Mouse (Mus musculus): ENCODE measurements at regions not wholly inside any gene's neighbourhood (a gene's known extent, or its start where the extent isn't known, plus 50 kb on each side); places are given as distances from the start of the nearest gene placed in this dataset.
A peak's percentile ranks its signal among the peaks of the same experiment; 100 is the strongest.

DNA sequence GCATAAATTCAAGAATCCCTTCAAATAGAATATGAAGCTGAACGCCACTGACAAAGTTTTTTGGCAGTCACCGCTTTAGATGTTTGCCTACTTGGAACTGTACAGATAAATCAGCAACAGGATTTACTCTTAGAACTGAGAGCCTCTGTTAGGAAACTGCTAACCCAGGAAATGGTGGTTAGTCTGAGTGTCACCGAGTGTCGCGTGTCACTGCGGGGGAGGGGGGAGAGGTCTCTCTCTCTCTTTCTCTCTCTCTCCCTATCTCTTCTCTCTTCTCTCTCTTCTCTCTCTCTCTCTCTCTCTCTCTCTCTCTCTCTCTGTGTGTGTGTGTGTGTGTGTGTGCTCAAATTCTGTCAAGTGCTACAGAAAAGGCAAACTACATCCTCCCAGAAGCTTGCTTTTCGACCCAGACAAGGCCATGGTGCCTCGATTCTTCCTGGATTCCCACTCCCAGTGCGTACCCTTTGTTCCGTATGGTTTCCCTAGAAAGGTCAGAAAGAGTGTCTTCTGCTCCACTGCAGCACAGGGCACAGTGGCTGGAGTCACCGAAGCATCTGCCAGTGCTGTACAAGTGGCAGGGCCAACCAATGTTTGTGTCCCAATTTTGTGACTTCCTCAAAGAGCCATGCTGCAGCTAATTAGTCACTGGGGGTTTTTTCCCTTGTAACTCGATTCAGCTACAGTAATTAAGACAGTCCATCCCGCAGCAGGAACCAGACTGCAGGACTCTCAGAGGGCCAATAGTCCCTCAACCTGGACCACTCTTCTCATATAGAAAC, 87.0 kb downstream of the Cog6 start:
- DNase-seq (ENCODE audit: low spot score), result no peak

GRCm38 (mm10) chr3:52927361-52927841, 89.6 kb downstream of the Cog6 start:
- no peak for DNase-seq (ENCODE audit: low spot score)

GRCm38 (mm10) chr3:52926549-52926948, 90.5 kb downstream of the Cog6 start:
- no peak for DNase-seq (ENCODE audit: low spot score)

- no peak for DNase-seq (ENCODE audit: low spot score)
These were observed 91.8 kb downstream of the Cog6 start for GRCm38 (mm10) chr3:52925223-52925622.

DNA sequence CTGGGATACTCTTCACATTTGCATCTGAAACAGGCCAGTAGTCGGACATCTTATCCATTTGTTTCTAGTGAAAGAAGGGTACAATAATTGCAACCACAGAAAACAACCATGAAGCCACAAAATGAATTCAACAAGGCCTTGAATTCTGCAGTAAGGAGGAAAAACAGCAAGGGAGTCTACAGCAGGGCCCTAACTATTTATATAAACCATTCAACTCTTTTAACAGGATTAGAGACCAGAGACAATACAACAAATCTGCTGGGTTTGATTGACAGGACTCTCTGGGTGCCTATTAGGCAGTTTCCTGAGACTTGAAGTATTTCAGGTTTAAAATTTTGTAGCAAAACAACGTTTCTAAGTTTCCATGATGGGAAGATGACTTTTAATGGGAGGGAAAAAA, 92.4 kb downstream of the Cog6 start:
- DNase-seq (ENCODE audit: low spot score), result no peak

DNA sequence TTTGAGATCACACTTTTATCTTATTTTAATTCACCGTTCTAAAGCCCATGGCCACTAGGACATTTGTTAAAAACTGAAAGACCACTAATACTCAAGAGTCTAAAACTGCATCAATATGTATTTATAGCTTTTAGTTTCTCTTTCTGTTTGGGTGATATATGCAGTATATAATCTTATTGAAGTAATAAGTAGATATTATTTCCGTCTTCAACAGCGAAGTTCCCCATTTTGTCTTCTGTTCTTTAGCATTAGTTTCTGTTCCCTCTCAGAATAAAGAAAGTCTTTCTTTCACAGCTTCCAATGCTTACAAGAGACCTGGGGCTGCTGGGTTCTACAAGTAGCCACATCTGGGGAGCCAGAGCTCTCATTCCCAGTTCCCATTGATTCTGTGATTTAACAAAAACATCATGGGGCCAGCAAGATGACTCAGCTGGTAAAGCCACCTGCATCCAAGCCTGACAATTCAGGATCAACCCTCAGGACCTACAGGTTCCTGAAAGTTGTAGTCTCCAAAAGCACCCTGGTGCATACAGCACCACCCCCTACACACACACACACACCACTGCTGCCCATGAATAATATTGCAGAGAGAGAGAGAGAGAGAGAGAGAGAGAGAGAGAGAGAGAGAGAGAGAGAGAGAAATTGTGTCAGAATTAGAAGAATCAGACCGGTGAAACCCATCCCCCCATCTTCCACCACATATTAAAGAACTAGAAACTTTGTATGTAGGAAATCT, 93.0 kb downstream of the Cog6 start:
- no peak for DNase-seq (ENCODE audit: low spot score)

DNA sequence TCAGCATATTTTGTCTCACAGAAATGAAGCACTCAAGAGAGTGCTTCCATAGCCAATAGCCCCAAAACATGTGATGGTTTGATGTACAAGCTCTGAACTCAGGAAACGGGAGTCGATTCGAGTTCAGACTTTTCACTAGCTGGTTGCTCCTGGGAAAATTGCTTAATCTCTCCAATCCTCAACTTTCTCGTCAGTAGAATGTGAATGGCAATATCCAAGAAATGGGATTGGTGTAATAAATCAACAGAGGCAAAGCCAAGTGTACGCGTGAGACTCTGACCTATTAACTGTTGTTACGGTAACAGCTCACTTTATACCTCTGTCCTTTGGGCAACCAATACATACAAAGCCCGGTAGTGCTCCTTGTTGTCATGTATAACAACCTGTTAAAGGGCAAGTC, 94.6 kb downstream of the Cog6 start:
- DNase-seq (ENCODE audit: low spot score), result no peak

GRCm38 (mm10) chr3:52906823-52907564, 110.0 kb downstream of the Cog6 start:
- DNase-seq (ENCODE audit: low spot score), result no peak

DNA sequence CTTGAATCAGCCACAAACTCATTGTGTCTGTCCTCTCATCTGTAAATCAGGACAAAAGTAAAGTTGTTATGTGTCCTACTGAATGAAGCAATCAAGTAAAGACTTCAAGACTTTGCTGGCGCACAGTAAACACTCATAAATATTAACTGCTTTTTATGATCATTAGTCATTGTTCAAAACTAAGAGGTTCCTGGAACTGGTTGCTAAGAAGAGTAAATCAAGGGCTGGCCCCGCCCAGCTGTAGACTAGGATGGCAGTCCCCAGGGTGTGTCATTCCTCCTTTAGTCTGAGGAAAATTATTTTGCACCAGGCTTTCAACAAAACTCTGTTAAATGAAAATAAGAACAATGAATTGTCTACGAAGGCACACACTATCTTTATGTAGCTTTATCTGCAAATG, 113.0 kb downstream of the Cog6 start:
- DNase-seq (ENCODE audit: low spot score), result no peak

GRCm38 (mm10) chr3:52897665-52898064, 119.4 kb downstream of the Cog6 start:
- no peak for DNase-seq (ENCODE audit: low spot score)

- DNase-seq (ENCODE audit: low spot score), result no peak
These were observed 120.6 kb downstream of the Cog6 start for GRCm38 (mm10) chr3:52896462-52896861.

DNA sequence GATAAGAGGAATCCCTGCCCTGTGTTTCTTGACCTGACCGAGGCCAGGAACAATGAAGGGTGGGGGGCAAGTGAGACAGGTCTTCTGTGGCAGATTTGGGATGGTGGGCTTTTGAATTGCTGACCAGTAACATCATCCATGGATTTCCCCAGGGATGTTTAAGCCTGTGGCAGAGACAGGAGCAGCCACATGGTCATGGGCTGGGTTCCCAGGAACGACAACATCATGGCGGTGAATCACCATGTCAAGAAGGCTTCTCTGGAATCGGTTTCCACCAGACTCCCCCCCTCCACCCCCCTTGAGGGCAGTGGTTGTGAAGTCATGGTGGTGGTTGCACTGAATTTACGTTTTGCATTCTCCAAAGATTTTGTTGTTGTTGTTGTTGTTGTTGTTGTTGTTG, 121.3 kb downstream of the Cog6 start:
- DNase-seq (ENCODE audit: low spot score), result no peak

DNA sequence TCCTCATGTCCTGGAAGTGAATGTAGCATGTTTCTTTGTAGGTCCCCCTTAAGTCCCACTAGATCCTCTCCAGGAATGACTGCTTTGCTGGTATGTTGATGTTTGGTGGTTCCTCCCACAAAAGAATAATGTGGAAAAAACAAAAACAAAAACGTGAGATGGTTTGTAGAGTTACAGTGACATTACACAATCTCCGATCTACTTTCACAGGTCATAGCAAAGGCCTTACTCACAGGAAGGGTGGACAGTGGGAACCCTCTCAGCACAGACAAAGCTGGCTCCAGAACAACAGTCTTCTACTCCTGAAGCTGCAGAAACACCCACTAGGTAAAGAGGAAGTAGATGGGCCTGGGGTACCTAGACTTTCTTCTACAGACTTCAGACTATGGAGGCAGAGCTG, 122.2 kb downstream of the Cog6 start:
- no peak for DNase-seq (ENCODE audit: low spot score)

DNA sequence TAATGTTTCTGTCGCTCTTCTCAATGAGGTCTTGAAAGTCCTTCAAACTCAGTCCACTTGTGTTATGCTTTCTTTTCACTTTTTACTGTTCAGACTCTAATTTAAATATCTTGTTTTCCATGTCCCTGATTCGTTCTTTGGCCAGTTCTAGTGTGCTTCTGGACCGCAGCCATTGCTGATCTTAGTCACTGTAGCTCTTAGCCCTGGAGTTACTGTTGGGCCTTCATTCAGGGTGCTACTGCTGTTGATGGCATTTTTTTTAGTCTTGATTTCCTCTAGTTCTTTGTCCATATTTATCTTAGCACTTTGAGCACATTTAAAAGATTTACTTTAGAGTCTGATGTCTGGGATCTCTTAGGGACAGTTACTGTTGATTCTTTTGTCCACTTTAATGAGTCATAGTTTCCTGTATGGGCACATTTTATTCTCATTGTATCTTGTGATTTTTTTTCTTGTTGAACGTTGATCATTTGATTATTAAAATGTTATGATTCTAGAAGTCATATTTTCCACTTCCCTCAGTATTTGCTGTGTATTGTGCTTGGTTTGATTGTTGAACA, 127.8 kb downstream of the Cog6 start:
- no peak for DNase-seq (ENCODE audit: low spot score)

DNA sequence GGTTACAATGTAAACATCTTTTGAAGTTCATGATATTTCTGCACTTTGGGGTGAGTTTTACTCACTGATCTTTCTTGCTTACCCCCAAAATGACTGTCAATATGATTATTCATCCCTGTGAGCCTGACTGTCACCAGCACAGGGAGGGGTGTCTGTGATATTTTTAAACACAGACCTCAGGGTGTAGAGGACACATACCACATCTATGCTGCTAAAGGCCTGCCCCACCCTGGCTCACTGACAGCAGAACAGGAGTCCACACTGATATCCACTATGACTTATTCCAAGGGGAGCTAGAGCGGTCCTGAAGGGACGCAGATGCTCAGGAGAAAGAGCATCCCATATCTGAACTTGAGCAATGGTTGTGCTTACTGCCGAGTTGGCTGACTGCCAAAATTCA, 135.1 kb downstream of the Cog6 start:
- no peak for DNase-seq (ENCODE audit: low spot score)

GRCm38 (mm10) chr3:52881139-52881538, 135.9 kb downstream of the Cog6 start:
- peak; percentile 62 for DNase-seq (ENCODE audit: low spot score)

DNA sequence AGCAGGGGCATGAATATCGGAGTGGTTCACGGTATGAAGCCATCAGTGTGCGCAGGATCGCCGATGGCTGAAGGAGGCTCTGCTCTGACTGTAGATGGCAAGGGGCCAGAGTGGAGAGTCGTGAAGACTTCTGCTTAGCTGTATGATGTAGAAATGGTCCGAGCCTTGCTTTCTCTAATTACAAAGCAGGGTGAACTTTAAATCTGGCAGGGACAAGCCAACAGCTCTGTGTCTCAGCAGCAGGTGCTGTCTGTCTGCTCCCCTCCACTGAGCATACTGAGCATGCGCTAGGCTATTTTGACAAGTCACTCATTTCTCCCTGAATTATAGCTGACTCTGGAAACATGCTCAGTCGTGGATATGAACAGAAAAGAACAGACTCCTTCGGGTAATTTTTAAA, 137.3 kb downstream of the Cog6 start:
- no peak for DNase-seq (ENCODE audit: low spot score)

DNA sequence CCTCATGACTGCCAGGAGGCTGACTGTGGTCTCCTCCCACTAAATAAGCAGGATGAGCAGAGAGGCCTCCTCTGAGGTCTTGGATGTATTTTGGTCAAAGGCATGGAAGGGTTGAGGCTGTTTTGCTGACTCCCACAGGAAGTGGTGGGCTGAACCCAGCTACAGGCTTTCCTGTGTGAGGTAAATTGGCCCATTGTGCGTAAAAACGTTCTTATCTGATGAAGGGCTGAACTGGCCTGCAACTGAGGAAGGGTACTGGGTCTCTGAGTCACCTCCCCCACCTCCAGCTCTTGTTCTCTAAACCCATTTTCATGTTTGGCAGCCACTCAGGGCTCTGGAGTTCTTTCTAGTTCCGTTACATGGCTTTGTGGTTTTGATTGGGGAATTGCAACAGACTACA, 138.7 kb downstream of the Cog6 start:
- DNase-seq (ENCODE audit: low spot score), result no peak

DNA sequence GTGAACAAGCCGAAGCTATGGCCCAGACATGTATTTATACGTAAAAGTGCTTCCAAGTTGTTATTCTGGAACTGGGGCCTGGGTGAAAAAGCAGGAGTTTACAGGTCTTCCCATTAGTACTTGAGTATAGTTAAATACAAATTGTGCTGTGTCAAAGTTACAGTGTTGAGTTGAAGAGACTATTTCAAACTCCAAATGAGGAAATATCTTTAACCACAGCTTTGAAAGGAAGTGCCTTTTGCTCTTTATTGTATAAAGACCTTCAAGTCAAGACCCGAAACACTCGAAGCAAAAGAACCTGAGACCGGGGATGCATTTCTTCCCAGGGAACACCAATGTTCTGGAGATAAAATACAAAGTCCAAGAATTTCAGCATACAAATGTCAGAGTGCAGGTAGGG, 144.8 kb downstream of the Cog6 start:
- no peak for DNase-seq (ENCODE audit: low spot score)

- DNase-seq (ENCODE audit: low spot score), result no peak
These were observed 153.7 kb downstream of the Cog6 start for GRCm38 (mm10) chr3:52863146-52863849.

GRCm38 (mm10) chr3:52862026-52862425, 155.0 kb downstream of the Cog6 start:
- no peak for DNase-seq (ENCODE audit: low spot score)

DNA sequence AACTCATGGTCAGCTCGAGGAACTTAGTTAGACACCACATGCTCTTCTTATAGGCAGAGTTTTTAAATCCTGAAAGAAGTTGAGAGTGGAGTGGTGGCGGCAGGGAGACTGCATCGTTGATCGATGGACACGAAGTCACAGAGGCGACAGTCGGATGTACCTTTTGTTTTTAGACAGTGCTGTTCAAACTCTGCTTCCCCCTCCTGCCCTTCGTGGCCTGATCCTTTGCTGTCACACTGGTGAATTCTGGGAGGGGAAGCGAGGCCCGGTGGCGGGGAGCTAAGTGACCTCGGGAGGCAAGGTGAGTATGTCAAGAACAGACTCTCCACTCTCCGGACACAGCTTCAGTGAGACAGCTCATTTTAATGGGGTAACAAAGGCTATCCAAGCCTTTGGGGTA, 155.5 kb downstream of the Cog6 start:
- no peak for DNase-seq (ENCODE audit: low spot score)
